Mouse (Mus musculus): Measurements from ENCODE around the gene Tnfrsf25. TPM values are rescaled to one million over a fixed set of nuclear protein-coding genes. Genes with fewer than 3 reads are reported as not detected.

Gene Tnfrsf25
- 1.2 and 1.4 TPM in 2 replicates for polyA plus RNA-seq (2012; rRNA removed)

DNA sequence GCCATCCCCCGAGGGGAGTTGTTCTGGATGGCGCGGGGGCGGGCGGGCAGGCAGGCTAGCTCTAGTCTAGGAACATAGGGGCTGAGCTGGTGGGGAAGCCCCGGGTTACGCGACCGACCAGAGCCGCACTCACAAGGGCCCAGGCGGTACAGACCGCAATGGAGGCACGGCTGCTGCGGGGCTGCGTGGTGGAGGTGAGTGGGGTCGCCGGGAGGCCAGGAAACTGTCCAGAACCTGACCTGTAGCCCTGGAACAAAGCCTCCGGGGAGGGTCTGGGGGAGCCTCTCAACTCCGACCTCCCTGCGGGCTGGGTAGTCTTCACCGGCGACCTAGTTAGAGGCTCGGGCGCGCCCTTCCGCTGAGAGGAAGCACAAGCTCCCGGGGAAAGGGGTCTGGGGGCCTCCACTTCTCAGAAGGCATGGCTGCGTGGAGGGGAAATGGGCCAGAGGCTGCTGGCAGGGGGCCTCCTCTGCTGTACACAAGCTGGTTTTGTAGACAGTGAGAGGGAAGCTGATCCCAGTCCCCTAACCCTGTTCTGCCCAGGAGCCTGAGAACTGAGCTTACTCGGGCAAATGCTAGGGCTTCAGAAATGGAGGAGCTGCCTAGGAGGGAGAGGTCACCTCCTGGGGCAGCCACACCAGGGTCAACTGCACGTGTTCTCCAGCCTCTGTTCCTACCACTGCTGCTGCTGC, at the start of gene Tnfrsf25:
Gene Tnfrsf25, plus strand, starts transcription at position 14 of the 692 bp plus-strand sequence.
- no peak within 1 kb of the TSS for H3K27ac ChIP-seq (ENCODE audit: insufficient read depth, low read length)

DNA sequence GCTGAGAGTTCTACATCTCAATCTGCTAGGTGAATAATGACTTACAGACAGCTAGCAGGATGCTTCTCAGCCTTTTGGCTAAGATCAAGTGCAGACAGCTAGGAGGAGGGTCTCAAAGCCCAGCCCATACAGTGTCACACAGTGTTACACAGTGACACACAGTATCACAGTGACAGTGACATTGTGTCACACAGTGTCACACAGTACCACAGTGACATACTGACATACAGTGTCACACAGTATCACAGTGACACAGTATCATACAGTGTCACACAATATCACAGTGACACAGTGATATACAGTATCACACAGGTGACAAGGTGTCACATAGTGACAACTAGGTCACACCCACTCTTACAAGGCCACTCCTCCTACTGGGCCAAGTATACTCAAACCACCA, 48.5 kb upstream of the Tnfrsf25 start:
- DNase-seq = no peak
- no peak for TF ChIP-seq CTCF (IDR thresholded peaks at IDR 0.05; ENCODE audit: borderline replicate concordance, insufficient read depth, low read depth, low read length)
- TF ChIP-seq POLR2A (IDR thresholded peaks at IDR 0.05; ENCODE audit: borderline replicate concordance, insufficient read depth, low read length) = no peak
- H3K4me3 ChIP-seq (replicated peaks; ENCODE audit: insufficient read depth, low read depth, low read length) = no peak overlapping the region

More for the DNA sequence above, at the start of gene Tnfrsf25:
- Histone ChIP-seq H3K27me3 (ENCODE audit: control insufficient read depth, insufficient read depth, low read length) (peaks cover 7% of the 10 kb centered on the region; the same call in 1 of the 2 replicates), H3K4me3 (replicated peaks; ENCODE audit: insufficient read depth, low read depth, low read length) (no peak within 1 kb of the TSS), H3K4me1 (ENCODE audit: control insufficient read depth, insufficient read depth, low read length) (no peaks in the 10 kb centered on the region)
- DNase-seq = no peak
- 7% methylated on average over 30 of the region's 30 CpGs for WGBS
- TF ChIP-seq POLR2A (IDR thresholded peaks at IDR 0.05; ENCODE audit: borderline replicate concordance, insufficient read depth, low read length) = no peak
- no peak for TF ChIP-seq CTCF (IDR thresholded peaks at IDR 0.05; ENCODE audit: borderline replicate concordance, insufficient read depth, low read depth, low read length)

DNA sequence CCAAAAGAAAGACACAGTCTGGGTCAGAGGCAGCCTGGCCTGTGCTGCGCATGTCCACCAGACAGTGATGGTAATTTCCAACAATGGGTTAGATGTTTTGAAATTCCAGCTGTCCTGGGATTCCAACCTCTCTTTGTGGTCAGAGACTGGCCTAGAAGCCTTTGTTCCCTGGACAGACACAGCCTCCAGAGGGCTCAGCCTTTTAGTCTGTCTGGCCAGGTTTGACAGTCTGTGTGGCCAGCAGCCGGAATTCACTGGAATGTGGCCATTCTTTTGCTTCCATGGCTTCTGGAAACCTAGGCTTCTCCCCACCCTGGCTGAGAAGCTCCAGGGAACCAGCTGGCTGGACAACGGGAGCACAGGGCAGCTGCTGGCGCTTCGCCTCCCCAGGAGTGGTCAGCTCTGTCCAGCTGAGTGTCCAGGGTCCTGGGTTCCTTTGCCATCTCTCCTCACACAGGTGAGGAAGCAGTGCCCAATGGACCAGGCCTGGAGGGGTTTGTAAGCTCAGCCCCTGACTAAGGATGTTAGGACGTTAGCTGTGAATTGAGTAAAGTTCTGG, 47.5 kb upstream of the Tnfrsf25 start:
- no peak for DNase-seq
- Histone ChIP-seq H3K4me1 (ENCODE audit: control insufficient read depth, insufficient read depth, low read length) (no peaks in the 10 kb centered on the region), H3K27me3 (ENCODE audit: control insufficient read depth, insufficient read depth, low read length) (no peaks in the 10 kb centered on the region), H3K4me3 (replicated peaks; ENCODE audit: insufficient read depth, low read depth, low read length) (no peak overlapping the region), H3K27ac (ENCODE audit: insufficient read depth, low read length) (no peak overlapping the region)
- 39% methylated on average over 6 of the region's 6 CpGs for WGBS
- TF ChIP-seq POLR2A (IDR thresholded peaks at IDR 0.05; ENCODE audit: borderline replicate concordance, insufficient read depth, low read length) (no peak), CTCF (IDR thresholded peaks at IDR 0.05; ENCODE audit: borderline replicate concordance, insufficient read depth, low read depth, low read length) (no peak)

More for the DNA sequence above, 48.5 kb upstream of the Tnfrsf25 start:
- Histone ChIP-seq H3K27ac (ENCODE audit: insufficient read depth, low read length) (no peak overlapping the region), H3K4me1 (ENCODE audit: control insufficient read depth, insufficient read depth, low read length) (no peaks in the 10 kb centered on the region), H3K27me3 (ENCODE audit: control insufficient read depth, insufficient read depth, low read length) (no peaks in the 10 kb centered on the region)

DNA sequence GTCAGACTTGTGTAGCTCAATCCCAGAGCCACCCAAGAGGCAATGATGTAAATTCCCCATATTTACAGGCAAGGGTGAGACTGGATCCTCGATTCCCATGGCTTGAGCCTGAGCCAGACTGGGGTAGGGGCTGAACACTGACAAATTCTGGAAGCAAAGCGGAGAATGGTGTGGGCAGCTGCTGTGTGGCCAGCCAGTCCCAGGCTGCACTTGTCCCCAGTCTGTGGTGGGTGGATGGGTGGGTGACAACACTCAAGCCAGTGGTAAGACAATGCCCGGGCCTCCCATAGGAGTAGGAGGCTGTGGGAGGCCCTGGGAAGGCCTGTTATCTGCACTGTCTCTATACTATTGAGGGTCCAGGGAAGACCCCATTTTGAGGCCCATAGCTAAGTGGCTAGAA, 46.5 kb upstream of the Tnfrsf25 start:
- H3K4me1 ChIP-seq (ENCODE audit: control insufficient read depth, insufficient read depth, low read length) = no peaks in the 10 kb centered on the region
- DNase-seq = no peak
- TF ChIP-seq POLR2A (IDR thresholded peaks at IDR 0.05; ENCODE audit: borderline replicate concordance, insufficient read depth, low read length) (no peak), CTCF (IDR thresholded peaks at IDR 0.05; ENCODE audit: borderline replicate concordance, insufficient read depth, low read depth, low read length) (no peak)
- no peak overlapping the region for H3K27ac ChIP-seq (ENCODE audit: insufficient read depth, low read length)
- H3K27me3 ChIP-seq (ENCODE audit: control insufficient read depth, insufficient read depth, low read length) = no peaks in the 10 kb centered on the region
- 72% methylated on average over 3 of the region's 3 CpGs for WGBS
- H3K4me3 ChIP-seq (replicated peaks; ENCODE audit: insufficient read depth, low read depth, low read length) = no peak overlapping the region

DNA sequence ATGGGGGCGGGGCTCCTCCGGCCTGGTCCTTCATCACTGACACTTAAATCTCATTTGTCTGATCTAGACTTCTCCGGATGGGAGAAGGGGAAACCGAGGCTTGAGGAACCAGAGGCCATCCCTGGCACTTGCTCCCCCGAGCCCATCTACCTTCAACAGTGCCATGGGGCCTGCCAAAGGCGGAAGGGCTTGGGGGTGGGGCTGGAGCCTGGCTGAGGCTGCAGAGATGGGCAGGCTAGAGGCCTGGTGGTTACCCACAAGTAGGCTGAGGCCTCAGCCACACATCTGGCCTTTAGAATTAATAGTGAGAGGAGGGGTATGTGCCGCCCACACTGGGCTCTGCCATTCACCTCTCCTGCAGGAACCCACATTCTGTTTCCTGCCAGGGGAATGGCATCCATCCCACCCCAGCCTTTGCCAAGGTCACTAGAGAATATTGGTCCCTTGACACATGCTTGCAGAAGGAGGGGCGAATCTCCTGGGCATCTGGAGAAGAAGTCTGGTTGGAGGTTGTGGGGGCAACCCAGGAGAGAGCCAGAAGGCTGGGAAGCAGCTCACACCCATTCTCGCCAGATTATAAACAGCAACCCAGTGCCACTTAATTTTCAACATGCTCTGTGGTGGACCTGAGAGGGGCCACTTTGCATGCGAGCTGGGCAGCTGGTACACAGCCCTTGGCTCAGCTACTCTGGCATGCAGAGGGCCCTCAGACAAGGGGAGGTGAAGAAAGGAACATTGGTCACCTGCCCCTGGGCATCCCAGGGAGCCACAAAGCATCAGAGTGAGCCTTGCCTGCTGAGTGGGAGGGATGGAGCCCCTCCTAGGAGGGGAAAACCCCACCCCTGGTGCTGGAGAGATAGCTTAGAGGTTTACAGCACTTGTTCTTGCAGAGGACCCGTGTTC, 45.0 kb upstream of the Tnfrsf25 start:
- WGBS = 47% methylated on average over 11 of the region's 11 CpGs
- Histone ChIP-seq H3K4me3 (replicated peaks; ENCODE audit: insufficient read depth, low read depth, low read length) (no peak overlapping the region), H3K4me1 (ENCODE audit: control insufficient read depth, insufficient read depth, low read length) (no peaks in the 10 kb centered on the region), H3K27me3 (ENCODE audit: control insufficient read depth, insufficient read depth, low read length) (no peaks in the 10 kb centered on the region), H3K27ac (ENCODE audit: insufficient read depth, low read length) (no peak overlapping the region)
- TF ChIP-seq POLR2A (IDR thresholded peaks at IDR 0.05; ENCODE audit: borderline replicate concordance, insufficient read depth, low read length) (no peak), CTCF (IDR thresholded peaks at IDR 0.05; ENCODE audit: borderline replicate concordance, insufficient read depth, low read depth, low read length) (no peak)
- DNase-seq = no peak

DNA sequence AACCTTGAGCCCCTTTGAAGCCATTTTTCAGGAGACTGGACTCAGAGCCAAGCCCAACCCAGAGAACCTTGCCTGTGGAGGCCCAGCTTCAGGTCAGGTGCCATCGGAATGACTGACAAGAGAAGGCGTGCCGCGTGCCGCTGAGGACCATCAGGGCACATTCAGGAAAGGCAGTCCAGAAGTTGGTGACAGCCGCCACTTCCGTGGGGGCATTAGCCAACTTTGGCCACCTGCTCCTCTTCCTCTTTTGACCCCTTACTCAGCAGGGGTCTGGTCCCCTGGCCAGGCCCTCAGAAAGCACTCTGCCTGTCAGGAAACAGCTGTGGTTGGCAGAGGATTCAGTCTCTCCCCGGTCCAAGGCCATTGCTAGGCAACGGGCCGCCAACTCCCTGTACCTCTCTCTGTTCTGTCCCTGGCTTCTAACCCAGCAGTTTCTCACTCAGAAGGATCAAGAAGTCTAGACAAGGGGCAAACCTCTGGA, 43.6 kb upstream of the Tnfrsf25 start, which contains the start of gene Plekhg5:
Gene Plekhg5, plus strand, starts transcription at position 378 of the 481 bp plus-strand sequence.
- Histone ChIP-seq H3K27me3 (ENCODE audit: control insufficient read depth, insufficient read depth, low read length) (no peaks in the 10 kb centered on the region), H3K4me3 (replicated peaks; ENCODE audit: insufficient read depth, low read depth, low read length) (no peak within 1 kb of the TSS), H3K4me1 (ENCODE audit: control insufficient read depth, insufficient read depth, low read length) (no peaks in the 10 kb centered on the region), H3K27ac (ENCODE audit: insufficient read depth, low read length) (no peak within 1 kb of the TSS)
- DNase-seq = peak in 1 of 2 experiments; percentile 30
- no peak for TF ChIP-seq CTCF (IDR thresholded peaks at IDR 0.05; ENCODE audit: borderline replicate concordance, insufficient read depth, low read depth, low read length)
- no peak for TF ChIP-seq POLR2A (IDR thresholded peaks at IDR 0.05; ENCODE audit: borderline replicate concordance, insufficient read depth, low read length)
- 16% methylated on average over 10 of the region's 10 CpGs for WGBS

DNA sequence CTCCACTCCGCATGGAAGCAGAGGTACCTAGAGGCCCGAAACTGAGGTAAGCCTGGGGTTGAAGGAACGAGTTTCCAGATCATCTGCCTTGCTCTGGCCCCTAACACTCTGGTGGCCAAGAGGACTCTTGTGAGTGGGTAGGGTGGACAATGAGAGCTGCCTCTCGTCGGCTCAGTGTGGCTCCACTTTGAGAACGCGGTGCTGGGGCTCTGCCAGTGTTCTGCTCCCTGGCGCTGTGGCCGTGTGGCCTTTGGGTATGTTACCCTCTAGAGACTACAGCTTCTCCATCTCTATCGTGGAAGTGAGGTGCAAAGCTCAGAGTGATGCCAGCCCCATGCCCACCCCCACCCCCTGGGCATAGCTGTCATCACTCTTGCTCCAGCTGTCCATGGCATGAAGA, 43.1 kb upstream of the Tnfrsf25 start:
- TF ChIP-seq POLR2A (IDR thresholded peaks at IDR 0.05; ENCODE audit: borderline replicate concordance, insufficient read depth, low read length) (no peak), CTCF (IDR thresholded peaks at IDR 0.05; ENCODE audit: borderline replicate concordance, insufficient read depth, low read depth, low read length) (no peak)
- no peak for DNase-seq
- WGBS = 8% methylated on average over 10 of the region's 10 CpGs
- no peak overlapping the region for H3K4me3 ChIP-seq (replicated peaks; ENCODE audit: insufficient read depth, low read depth, low read length)
- no peaks in the 10 kb centered on the region for H3K4me1 ChIP-seq (ENCODE audit: control insufficient read depth, insufficient read depth, low read length)
- H3K27me3 ChIP-seq (ENCODE audit: control insufficient read depth, insufficient read depth, low read length) = no peaks in the 10 kb centered on the region
- H3K27ac ChIP-seq (ENCODE audit: insufficient read depth, low read length) = no peak overlapping the region

All from cerebellum, adult 2 months (tissue).